Mouse (Mus musculus): ENCODE results near the gene Arhgap23.

The Arhgap23 gene

DNA sequence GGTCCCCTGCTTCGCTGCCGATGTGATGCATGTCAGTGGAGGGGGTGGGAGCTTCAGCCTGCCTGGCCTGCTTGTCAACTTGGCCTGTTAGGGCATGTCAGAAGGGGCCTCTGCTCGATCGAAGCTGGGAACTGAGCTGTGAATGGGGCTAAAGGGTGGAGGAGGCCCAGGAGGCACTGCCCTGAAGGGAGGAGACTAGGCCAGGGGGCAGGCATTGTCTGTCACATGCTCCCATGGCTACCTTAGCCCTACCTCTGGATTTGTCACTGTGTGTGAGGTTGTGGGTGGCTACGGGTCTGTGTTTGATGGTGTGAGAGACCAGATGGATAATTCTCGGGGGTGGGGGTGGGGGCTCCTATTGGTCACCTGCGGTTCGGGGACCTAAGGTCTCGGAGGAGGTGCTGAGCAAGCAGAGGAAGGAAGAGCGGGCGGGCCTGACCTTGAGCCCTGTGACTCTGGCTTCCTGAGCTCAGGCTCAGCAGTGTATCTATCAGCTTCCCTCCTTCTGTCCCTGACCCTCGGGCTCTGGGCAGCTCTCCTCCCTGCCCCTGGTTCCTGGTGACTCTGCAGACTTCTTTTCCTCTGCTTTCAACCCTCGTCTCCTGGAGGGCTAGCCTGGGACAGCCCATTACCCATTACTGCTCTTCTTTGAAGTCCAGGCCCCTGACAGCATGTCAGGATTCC lies 20.6 kb downstream of the Arhgap23 start:
- no peak for DNase-seq

GRCm38 (mm10) chr11:97437745-97438144 lies 22.4 kb downstream of the Arhgap23 start:
- no peak for DNase-seq

- DNase-seq, result no peak
Measured at GRCm38 (mm10) chr11:97438868-97439267, 23.5 kb downstream of the Arhgap23 start.

DNA sequence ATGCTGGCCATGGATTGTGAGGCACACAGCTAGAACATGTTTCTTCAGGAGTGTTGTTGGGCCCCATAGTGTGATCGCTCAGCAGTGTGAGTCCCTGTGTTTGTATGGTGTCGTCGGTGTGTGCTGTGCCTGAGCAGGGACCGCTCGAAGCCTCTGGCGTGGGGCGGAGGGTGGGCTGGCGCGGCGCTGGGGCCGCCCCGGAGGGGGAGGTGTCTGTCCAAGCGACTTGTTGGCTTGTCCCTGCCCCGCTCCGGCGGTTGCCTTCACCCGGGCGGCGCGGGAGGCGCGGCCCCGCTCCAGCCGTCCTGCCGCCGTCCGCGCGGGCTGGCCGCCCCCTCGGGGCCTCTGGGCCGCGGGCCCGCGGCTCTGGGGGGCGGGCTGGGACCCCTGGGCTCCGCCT lies 24.6 kb downstream of the Arhgap23 start:
- DNase-seq, result peak in 1 of 2 experiments; percentile 55

DNA sequence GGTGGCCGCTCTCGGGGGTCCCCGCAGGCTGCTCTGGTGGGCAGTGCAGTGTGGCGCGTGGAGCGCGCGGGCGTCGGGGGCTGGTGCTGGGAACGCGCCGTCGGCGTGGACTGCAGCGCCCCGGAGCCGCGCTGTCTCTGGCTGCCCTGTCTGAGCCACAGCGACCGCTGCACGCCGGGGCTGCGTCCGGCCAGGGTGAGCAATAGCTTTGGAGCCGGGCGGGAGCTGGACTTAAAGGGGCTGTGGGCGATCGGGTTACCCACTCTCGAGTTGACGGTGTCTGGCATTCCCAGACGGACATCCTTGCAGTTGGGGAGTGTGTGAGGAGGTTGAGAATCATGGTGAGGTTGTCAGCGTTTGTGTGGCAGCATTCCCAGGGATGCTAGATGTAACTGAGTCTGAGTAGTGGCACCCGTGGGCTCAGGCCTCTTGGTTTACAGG lies 25.1 kb downstream of the Arhgap23 start:
- DNase-seq, result no peak

GRCm38 (mm10) chr11:97441036-97441657 lies 25.8 kb downstream of the Arhgap23 start:
- peak; percentile 70 to 71 for DNase-seq

DNA sequence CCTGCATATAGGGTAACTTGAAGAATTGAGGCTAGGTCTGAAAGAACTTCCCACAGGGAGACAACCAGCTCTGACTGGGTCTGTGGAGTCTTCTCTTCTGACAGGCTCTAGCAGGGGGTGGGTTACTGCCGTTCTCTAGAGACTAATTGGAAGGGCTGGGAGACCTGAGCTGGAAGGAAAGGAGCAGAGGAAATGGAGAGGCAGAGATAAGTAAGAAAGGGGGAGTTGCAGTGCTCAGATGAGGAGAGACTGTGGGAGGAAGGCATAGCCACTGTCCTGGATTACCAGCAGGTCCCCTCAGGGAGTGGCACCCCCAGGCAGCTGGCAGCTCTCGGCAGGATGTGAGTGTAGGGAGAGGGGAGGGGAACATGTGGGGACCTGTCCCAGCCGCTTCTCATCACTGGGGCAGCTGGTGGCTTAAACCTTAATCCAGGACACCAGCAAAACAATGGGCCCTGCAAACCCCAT lies 26.4 kb downstream of the Arhgap23 start:
- no peak for DNase-seq

DNA sequence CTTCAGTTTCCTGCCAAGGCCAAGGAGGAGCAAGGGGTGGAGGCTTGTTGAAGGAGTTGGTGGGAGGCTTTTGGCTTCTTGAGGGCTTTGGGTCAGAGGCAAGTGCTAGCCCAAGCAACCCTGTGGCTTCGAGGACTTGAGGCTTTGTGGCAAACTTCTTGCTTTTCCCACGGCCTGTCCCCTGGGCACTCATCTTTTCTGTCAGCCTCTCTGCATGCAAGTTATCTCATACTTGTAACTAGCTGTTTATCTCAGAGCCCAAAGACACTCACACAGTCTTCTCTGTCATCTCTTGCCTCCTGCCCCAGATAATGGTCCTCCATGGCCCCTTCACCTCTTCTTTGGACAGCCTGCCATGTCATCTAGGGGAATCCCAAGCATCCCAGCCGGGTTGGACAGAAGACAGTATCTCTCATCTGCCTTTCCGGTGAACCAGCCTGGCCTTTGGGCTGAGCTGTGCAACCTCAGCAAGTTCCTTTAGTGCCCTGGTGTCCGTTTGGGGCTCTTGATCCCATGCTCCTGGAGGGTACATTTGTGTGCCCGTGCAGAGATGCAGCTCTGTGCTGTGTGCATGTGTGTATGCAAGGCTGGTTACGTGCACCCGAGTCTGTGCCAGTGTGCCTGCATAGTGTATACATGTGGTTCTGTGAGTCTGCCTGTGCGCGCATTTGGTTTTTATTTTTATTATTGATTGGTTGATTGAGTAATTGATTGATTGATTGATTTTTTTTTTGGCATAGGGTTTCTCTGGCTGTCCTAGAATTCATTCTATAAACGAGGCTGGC lies 27.8 kb downstream of the Arhgap23 start:
- no peak for DNase-seq

DNA sequence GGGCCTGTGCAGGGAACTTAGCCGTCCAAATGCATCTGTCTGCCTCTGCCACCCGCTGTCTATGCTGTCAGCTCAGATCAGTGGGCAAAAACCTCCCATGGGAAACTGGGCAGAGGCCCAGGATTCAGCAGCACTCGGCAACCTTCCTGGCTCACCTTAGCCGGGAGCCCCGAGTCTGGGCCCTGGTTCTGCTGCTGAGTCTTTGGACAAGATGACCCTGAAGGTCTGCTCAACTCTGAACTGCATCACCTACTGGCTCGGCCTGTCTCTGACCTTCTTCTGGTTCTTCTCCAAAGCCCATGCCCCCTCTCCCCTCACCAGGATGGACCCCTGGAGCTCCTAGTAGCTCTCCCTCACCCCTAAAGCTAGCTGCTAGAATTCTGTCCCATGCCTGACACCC lies 30.3 kb downstream of the Arhgap23 start:
- peak in 1 of 2 experiments; percentile 43 for DNase-seq

DNA sequence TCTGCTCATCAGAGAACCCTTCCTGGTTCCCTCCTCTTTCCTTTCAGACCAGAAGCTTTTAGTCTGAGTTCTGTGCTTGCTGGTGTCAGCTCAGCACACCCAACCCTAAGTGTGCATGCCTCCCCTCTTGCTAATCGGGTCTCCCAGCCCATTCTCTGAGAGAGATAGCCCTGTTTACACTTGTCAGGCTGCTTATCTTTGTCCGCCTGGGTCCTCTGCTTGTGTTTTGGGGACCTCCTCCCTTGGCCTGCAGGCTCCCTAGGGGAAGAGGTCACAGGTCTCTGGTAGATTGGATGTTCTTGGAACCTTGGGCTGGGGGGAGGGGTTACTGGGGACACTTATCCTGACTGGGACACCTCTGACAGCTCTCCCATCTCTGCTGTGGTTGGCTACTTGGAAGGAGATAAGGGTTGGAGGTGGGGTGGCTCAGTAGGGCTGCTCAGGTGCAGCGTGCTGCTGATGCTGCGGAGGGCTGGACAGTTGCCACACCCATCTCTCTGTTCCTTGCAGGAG lies 30.7 kb downstream of the Arhgap23 start:
- no peak for DNase-seq

DNA sequence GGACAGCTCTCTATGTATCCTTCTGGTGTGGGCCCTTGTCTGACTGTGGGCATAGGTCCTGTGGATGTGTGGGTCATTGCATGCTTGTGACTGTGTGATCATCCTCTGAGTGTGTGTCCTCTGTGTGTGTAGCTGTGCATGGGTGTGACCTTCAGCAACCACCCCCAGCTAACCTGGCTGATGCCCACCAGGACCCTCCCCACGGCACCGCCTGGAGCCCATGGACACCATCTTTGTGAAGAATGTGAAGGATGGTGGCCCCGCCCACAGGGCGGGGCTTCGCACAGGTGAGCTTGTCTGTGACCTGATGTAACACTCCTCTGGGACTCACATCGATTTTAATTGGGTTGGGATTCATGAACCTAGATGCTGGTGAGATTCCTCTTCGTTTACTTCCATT lies 32.6 kb downstream of the Arhgap23 start:
- DNase-seq, result no peak

GRCm38 (mm10) chr11:97448611-97449394 lies 33.5 kb downstream of the Arhgap23 start:
- DNase-seq, result no peak

DNA sequence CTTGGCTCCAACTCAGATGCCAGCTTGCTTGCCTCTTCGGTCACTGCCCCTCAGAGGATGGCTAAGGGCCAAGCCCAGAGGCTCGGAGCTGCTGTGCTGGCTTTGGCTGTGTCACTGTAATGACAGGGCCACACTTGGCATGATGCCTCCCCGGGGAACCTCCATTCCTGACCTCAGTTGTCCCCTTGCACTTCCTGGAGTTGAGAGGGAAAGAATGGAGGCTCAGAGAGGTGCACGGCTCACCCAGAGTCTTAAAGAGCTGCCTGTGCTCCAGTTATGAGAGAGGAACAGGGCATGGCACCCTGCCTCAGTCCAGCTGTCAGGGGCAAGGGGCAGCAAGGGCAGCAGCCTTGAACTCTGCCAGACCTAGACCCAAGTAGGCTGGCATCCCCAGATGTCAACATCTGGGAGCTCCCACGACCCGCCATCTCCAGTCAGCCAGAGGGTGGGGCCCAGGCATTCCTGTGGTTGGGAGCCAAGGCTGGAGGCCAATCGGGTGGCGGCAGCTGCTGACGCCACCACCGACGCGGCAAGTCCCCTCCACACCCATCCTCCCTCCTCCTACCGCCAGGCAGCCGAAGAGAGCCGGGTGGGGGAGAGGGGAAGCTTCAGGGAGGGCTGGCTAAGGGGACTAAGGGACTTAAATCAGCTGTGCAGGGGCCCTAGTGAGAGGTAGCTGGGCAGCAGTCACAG lies 34.4 kb downstream of the Arhgap23 start:
- peak; percentile 87 to 91 for DNase-seq

GRCm38 (mm10) chr11:97450305-97450922 lies 35.1 kb downstream of the Arhgap23 start:
- DNase-seq, result peak; percentile 50 to 56

GRCm38 (mm10) chr11:97451625-97452024 lies 36.3 kb downstream of the Arhgap23 start:
- peak; percentile 55 to 65 for DNase-seq

GRCm38 (mm10) chr11:97457120-97457519 lies 41.8 kb downstream of the Arhgap23 start:
- no peak for DNase-seq

DNA sequence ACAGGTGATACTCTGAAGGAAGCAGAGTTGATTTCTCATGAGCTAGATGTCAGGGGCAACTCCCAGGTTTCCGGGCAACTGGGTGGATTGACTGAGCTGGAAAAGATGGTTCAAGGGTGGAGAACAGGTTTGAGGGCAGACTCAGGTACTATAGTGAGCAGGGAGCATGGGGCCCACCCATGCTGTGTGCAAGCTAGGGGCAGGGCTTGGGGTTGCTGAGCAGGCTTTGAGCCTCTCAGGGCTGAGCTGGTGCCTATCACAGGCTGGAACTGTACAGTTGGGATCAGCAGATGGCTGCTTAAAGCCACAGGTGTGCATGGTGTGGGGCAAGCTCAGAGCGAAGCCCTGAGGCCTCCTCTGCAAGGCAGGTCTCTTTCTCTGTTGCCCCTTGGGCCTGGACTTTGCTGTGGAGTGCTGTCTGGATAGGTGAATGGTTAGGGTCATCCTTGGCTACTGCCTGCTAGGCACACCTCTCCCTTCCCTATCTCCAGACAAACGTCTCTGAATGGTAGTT lies 46.0 kb downstream of the Arhgap23 start:
- DNase-seq, result peak; percentile 45 to 48

DNA sequence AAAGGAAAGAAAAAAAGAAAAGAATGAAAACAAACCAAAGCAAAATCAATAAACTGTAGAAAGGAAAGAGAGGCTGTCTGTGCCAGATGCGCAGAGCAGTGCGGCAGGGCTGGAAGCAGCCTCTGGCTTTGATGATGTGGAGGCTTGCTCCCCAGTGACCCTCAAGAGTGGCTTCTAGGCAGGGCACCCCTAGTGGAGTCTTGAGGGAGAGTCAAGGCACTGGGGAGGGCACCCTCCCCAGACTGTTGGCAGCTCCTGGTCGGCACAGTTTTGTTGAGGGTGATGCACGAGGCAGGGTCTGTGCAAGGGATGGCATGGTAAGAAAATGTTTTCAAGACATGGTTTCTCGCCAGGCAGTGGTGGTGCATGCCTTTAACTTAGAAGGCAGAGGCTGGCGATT lies 47.2 kb downstream of the Arhgap23 start:
- DNase-seq, result no peak

GRCm38 (mm10) chr11:97463166-97463565 lies 47.8 kb downstream of the Arhgap23 start:
- DNase-seq, result no peak

DNA sequence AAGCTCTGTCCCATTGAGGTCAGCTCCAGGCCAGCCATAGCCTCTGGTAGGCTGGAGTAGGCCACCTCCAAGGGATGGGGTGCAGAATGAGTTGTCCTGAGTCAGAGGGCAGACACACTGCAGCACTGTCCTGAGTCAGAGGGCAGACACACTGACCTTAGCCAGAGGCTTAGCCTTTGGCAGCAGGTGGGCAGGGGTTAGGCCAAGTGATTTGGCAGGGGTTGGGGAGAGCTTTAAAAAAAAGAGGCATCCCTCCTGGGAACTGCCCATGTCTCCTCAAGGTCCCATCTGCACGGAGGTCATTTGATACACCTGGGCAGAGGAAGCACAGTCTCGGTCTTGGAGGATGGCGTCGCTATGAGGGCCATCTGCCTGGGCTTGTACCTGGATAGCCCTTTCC lies 48.7 kb downstream of the Arhgap23 start:
- DNase-seq, result no peak

DNA sequence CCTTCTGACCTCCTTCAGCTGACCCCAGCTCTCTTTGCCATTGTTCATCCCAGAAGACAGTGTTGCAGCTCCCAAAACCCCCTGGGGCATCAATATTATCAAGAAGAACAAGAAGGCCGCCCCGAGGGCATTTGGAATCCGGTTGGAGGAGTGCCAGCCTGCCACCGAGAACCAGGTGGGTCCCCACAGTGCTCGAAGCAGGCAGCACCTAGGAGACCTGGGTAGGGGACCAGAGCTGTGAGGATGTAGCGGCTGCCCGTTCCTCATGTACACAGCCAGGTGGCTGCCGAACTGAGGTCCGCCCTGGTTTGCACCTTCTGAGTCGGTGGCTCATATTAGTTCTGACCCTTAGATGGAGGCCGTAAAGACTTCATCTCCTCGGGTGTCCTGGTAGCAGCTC lies 50.6 kb downstream of the Arhgap23 start:
- peak; percentile 48 to 52 for DNase-seq
